Mouse (Mus musculus) lung, adult 2 months (tissue): ENCODE measurements around the gene Dgkq. TPM values are rescaled to one million over a fixed set of nuclear protein-coding genes. Genes with fewer than 3 reads are reported as not detected.
"Not testable (repeated sequence)": the region's sequence is repeated elsewhere in the genome, so short reads cannot be mapped to it uniquely, and the experiment has no call there.

ENCODE experiments used
- DNase-seq: peaks from one replicate; pipeline ENCODE4 v3.0.0; 2022
- H3K4me1 ChIP-seq: fragments of 200-500 bp; 2 replicates; pipeline ENCODE4 v1.6.1; 2011; ENCODE audit warnings: low read length; ENCODE audit not compliant: control insufficient read depth, insufficient read depth
- H3K4me3 ChIP-seq: fragments of 200-500 bp; replicated peaks from 2 replicates; pipeline ENCODE3; 2011; ENCODE audit warnings: low read depth, mild to moderate bottlenecking, control low read depth, low read length; ENCODE audit errors: extremely low read depth
- CTCF ChIP-seq: fragments of 200-500 bp; IDR thresholded peaks from 2 replicates; pipeline ENCODE4 v1.5.1; 2011; ENCODE audit warnings: mild to moderate bottlenecking, low read length, control low read depth; ENCODE audit not compliant: insufficient read depth
- POLR2A ChIP-seq: fragments of 200-500 bp; IDR thresholded peaks from 2 replicates; pipeline ENCODE4 v1.6.1; 2011; ENCODE audit warnings: low read depth, mild to moderate bottlenecking, control low read depth, low read length, borderline replicate concordance; ENCODE audit errors: extremely low read depth
- WGBS: fragments of 180-500 bp; shearing (Covaris S2); methylation state at CpG from one replicate; pipeline ENCODE4 v1.1.7; 2018; 5-methylcytosine and 5-hydroxymethylcytosine counted together
- polyA plus RNA-seq: library from polyadenylated mRNA; depleted of rRNA; stranded (reverse); fragments of >200 nt; gene quantifications from 2 replicates; pipeline ENCODE4 v1.2.3, GENCODE M21; 2012

Dgkq gene
- polyA plus RNA-seq, 1 experiment, result 27.5 TPM

DNA sequence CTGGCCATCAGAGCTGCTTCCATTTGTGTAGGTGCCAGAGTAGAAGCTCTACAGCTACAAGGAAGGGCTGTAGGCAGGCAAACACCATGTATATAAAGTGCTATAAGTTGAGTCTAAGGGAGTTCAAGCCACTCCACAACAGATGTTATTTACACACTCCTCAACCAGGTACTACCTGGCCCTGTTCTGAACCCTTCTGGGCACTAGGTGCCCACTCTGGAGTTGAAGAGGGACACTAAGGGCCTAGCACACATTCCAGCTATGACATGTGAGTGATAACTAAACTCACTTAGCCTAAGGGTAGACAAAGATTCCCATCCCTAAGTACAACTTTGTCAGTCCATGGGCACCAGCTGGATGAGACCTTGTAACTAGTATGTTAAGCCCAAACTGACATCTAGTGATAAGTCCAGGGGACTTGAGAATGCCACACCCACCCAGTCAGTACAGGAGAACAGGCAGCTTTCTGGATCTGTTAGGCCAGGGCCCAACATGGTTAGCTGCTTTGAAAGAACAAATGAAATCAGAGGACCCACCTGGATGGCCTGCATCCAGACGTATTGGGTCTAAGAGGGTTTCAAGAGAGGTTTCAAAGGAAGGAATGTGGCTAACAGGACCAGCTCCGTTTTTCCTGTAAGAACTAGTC is 21.5 kb downstream of the Dgkq start:
- no peaks in the 10 kb centered on the region for H3K4me1 ChIP-seq
- 62% methylated on average over 2 of the region's 2 CpGs for WGBS
- no peak for DNase-seq
- no peak overlapping the region for H3K4me3 ChIP-seq
- TF ChIP-seq CTCF, result no peak
- TF ChIP-seq POLR2A, result no peak

DNA sequence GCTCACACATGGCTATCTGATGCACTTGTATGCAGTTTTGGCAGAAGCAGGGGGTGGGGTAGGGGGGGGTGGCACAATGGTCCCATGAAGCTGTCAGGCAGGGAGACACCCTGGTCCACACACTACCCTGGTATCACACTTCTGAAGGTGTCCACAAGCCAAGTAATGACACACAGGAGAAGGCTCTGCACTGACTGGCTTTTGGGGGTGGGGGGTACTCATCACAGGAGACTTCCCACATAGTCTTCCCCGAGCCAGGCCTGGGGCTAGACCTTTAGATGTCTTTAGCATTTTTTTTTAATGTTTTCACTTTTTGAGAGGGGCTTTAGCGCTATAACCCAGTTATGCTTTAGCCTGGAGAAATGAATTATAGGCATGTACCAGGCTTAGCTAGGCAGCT is 22.2 kb downstream of the Dgkq start:
- Histone ChIP-seq H3K4me3 (no peak overlapping the region), H3K4me1 (no peaks in the 10 kb centered on the region)
- 87% methylated on average over 2 of the region's 2 CpGs for WGBS
- DNase-seq, result no peak
- TF ChIP-seq CTCF, result no peak
- TF ChIP-seq POLR2A, result no peak

DNA sequence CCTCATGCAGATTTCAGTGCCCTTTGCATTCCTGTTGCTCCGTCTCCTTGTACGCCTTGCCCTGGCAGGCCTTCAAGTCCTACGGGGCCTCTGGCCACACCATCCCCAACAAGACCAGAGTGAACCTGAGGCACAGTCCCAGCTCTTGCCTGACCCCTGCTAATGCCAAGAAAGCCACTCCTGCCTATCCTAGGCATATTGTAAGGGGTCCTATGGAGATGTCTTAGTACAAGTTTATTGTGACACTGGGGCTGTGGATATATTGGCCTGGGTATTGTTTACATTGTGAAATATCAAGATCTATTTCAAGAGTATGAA is 23.2 kb downstream of the Dgkq start:
- Histone ChIP-seq H3K4me1 (no peaks in the 10 kb centered on the region), H3K4me3 (no peak overlapping the region)
- WGBS, result 54% methylated on average over 3 of the region's 3 CpGs
- no peak for DNase-seq
- TF ChIP-seq POLR2A (no peak), CTCF (no peak)

DNA sequence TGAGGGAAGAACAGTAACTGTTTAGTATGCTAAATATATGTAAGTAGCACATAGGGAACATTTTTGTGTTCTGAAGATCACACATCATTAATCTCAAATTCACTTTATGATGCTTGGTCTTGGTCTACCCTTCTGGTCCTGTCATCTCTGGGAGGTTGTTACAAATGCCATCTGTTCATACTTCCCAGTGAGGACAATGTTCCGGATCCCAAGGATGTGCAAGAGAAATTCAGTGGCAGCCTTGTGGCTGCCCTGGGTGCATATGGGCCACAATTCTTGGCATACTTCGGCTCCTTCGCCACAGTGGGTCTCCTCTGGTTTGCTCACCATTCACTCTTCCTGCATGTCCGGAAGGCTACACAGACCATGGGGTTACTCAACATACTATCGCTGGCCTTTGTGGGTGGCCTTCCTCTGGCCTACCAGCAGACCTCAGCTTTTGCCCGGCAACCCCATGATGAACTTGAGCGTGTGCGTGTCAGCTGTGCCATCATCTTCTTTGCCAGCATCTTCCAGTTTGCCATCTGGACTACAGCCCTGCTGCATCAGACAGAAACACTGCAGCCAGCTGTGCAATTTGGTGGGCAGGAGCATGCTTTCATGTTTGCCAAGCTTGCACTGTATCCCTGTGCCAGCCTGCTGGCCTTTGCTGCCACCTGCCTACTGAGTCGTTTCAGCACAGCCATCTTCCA is 23.7 kb downstream of the Dgkq start:
- no peak for TF ChIP-seq POLR2A
- peak; percentile 61; the same call in 1 of the 2 replicates for TF ChIP-seq CTCF
- no peak for DNase-seq
- no peaks in the 10 kb centered on the region for H3K4me1 ChIP-seq
- no peak overlapping the region for H3K4me3 ChIP-seq
- WGBS, result 72% methylated on average over 9 of the region's 9 CpGs

DNA sequence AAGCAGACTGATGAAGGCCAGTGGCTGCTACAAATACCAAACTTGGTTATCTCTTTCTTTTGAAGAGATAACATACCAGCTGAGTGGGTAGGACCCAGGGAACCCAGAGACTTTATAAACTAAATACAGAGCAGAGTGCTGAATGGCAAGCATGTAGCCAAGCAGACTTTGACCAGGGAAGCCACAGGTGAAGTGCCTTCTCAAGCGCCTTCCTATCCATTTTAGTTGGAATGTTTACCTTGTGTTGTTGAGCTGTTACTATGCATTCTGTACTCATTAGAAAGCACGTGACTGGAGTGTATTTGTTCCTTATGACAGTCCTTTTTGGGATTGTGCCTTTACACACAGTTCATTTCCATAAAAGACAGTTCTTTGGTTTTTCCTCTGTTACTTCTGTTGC is 25.8 kb downstream of the Dgkq start:
- WGBS, result 54% methylated on average over 2 of the region's 2 CpGs
- no peak for DNase-seq

DNA sequence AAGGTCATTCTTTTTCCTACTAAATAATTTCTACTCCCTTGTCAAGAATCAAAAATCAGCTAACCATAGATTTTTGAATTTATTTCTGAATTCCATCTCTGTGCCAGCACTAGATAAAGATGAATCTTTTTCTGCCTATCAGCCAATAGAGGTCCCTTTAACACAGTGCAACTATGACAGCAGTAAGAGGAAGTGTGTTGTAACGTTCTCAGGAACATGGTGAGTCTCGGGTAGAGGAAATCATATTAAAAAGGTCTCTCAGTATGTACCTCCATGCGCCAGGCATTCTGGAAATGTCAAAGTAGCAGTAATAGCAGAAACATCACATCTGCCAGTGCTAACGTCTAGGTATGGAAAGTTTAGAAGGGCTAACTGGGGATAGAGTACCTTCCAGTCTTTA is 33.3 kb downstream of the Dgkq start:
- WGBS, result 57% methylated on average over 4 of the region's 4 CpGs
- no peak for TF ChIP-seq CTCF
- TF ChIP-seq POLR2A, result no peak
- DNase-seq, result no peak
- no peaks in the 10 kb centered on the region for H3K4me1 ChIP-seq
- H3K4me3 ChIP-seq, result no peak overlapping the region

More for the DNA sequence above, 25.8 kb downstream of the Dgkq start:
- Histone ChIP-seq H3K4me1 (no peaks in the 10 kb centered on the region), H3K4me3 (no peak overlapping the region)
- TF ChIP-seq POLR2A (no peak), CTCF (no peak)

DNA sequence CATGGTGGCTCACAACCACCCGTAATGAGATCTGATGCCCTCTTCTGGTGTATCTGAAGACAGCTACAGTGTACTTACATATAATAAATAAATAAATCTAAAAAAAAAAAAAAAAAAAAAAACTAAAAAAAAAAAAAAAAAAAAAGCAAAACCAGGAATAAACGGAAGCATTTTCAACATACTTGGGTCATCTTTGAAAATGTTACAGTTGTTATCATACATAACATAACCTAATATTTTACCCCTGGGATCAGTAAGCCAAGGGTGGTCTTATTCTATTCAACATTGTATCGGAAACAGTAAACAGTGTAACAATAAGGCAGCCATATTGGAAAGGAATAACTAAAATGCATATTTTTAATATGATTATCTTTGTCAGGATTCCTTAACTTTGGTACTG is 35.4 kb downstream of the Dgkq start:
- H3K4me3 ChIP-seq, DNase-seq, H3K4me1 ChIP-seq: not testable (repeated sequence)
- 72% methylated on average over 3 of the region's 3 CpGs for WGBS

DNA sequence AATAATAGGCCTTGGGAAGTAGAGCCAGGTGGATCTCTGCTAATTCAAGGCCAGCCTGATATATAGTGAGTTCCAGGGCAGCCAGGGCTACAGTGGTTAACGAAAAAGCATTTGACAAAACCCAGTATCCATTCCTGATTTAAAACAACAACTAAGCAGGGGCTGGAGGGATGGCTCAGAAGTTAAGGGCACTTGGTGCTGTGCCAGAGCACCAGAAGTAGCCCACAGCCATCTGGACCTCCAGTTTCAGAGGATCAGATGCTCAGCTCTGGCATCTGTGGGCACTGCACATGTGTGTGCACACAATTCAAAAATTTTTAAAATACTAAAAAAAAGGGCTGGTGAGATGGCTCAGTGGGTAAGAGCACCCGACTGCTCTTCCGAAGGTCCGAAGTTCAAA is 35.8 kb downstream of the Dgkq start:
- no peak for DNase-seq
- WGBS, result 92% methylated on average over 4 of the region's 4 CpGs
- TF ChIP-seq POLR2A (no peak), CTCF (no peak)
- H3K4me3 ChIP-seq, result no peak overlapping the region
- peaks cover 1% of the 10 kb centered on the region; the same call in 1 of the 2 replicates for H3K4me1 ChIP-seq

DNA sequence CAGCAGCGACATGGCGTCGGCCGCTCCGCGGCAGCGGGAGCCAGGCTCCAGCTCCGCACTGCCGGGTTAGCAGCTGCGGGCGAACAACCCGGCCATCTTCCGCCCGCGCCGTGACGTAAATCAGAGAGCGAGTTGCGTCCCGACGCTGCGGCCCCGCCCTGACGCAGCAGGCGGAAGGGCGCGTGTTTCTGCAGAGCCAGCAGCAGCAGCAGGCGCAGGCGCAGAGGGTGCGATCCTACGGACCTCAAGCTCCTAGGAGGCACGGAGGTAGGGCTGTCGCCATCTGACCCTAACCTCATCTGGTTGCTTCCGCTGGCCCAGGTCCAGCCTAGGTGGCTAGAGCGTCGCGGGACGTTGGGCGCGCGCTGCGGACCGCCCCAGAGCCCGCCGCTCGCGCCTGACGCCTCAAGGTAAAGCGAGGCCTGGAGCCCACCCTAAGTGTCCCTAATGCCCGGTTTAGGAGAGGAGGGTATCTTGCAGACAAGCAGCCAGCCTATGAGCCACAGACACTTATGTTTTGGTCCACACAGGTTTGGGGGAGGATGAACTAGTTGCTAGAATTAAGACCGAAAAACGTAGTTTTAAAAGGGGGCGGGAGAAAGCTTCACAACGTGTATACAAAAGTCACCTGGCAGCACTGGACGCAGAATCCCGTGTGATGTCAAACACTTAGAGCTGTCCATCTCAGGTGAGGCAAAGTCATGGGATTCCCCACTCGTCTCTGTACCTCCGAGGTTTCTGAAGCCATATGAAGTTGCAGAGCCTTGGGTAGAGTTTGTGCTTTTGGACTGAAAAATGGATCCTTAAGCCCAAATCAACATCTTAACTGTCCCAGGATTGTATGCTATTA is 39.6 kb downstream of the Dgkq start, which contains the start of the genes Gak and Tmem175:
Gene Gak, minus strand, starts transcription at position 122 of the 850 bp plus-strand sequence.
Gene Tmem175, plus strand, starts transcription at position 137 of the 850 bp plus-strand sequence.
- peak; percentile 94 for TF ChIP-seq POLR2A
- TF ChIP-seq CTCF, result no peak
- Histone ChIP-seq H3K4me1 (peaks cover 8% of the 10 kb centered on the region), H3K4me3 (peak within 1 kb of the TSS; percentile 98)
- under 1% methylated on average over 58 of the region's 58 CpGs for WGBS
- peak; percentile 91 for DNase-seq

DNA sequence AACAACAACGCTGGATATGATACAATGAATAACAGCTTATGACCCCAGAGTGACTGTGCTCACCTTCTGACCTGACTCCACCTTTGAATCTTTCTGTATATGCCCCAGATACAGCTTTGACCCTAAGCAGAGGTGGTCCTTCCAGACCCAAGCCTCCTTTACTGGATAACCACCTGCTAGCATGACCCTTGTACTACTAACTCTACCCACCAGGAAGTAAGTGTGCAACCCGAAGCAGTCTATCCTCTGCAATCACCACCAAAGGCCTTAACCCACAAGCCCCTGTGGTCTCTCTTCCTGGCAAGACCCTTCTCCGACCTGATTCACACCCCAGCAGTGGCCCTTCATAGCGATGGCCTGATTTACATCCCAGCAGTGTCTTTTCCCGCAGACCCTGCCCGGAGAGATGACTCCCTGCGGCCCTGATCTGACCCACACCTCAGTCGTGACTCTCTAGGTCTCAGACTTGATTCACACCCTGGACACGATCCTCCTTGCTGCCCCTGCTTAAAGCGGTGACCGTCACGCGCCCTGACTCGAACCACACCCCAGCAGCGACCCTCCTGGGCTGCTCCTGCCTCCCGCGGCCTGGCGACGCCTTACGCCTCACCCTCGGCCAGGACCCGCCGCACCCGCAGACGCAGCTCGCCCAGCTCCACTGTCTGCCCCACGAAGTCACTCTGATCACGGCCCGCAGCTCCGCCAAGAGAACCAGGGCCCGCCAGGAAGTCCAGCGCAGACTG is 40.4 kb downstream of the Dgkq start:
- Histone ChIP-seq H3K4me3 (peak overlapping the region; percentile 98), H3K4me1 (peaks cover 8% of the 10 kb centered on the region)
- no peak for TF ChIP-seq POLR2A
- no peak for TF ChIP-seq CTCF
- no peak for DNase-seq
- WGBS, result 1% methylated on average over 32 of the region's 32 CpGs
